9 mouse cellular contexts compared by ENCODE assay signal in genomic region chr2:73351927-73352374, GRCm38 (mm10). TPM values are rescaled to one million over a fixed set of nuclear protein-coding genes. Genes with fewer than 3 reads are reported as not detected.
DNase-seq lines count a peak whose midpoint lies in the region; ATAC-seq and TF ChIP-seq lines count a peak whose summit lies in the region.
"Had no signal": no experiment of that assay in that cellular context is flagged by ENCODE, and none has a peak within 500 bp of the region (broad histone marks: within the 10 kb centered on the region; RNA-seq: fewer than 3 reads in every experiment).

No protein-coding gene starts in this region.

- no peak for TF ChIP-seq CTCF in brain, embryonic 14.5 days (IDR thresholded peaks at IDR 0.05; ENCODE audit: borderline replicate concordance, extremely low read depth, insufficient read depth, insufficient read length)
- TF ChIP-seq CTCF in layer of hippocampus, adult 2 months (conservative IDR thresholded peaks at IDR 0.05): no peak

- H3K4me1 ChIP-seq in hindbrain, embryonic 10.5 days (replicated peaks): peaks cover 13% of the 10 kb centered on the region
- H3K4me1 ChIP-seq in hindbrain, embryonic 12.5 days: peaks cover 10% of the 10 kb centered on the region; the same call in 1 of the 2 replicates
- no peaks in the 10 kb centered on the region for H3K4me1 ChIP-seq in heart, embryonic 11.5 days (ENCODE audit: control insufficient read depth, insufficient read depth, low read length)

- 66% methylated on average over 7 of the region's 7 CpGs for WGBS in hindbrain, embryonic 10.5 days
- 58% methylated on average over 7 of the region's 7 CpGs for WGBS in hindbrain, embryonic 12.5 days
- WGBS in heart, embryonic 11.5 days (ENCODE audit: insufficient replicate concordance): 41% methylated on average over 7 of the region's 7 CpGs

- H3K36me3 ChIP-seq in hindbrain, embryonic 10.5 days: no peaks in the 10 kb centered on the region
- no peaks in the 10 kb centered on the region for H3K36me3 ChIP-seq in hindbrain, embryonic 12.5 days
- H3K36me3 ChIP-seq in heart, embryonic 11.5 days (ENCODE audit: control insufficient read depth, insufficient read depth, low read length): no peaks in the 10 kb centered on the region

- no peak for DNase-seq in hindbrain, embryonic 10.5 days (ENCODE audit: low spot score)
- DNase-seq in brain, embryonic 14.5 days (ENCODE audit: low read depth): peak; percentile 88
- DNase-seq in layer of hippocampus, adult 2 months (ENCODE audit: low spot score in 2 of 2): peak; percentile 41 to 80
- DNase-seq in spleen, postnatal 14 days (ENCODE audit: low spot score in 2 of 2): no peak
- DNase-seq in embryo, embryonic 10 days (ENCODE audit: low spot score): no peak
- no peak for DNase-seq in liver

- no peak overlapping the region for H3K4me3 ChIP-seq in hindbrain, embryonic 10.5 days
- no peak overlapping the region for H3K4me3 ChIP-seq in hindbrain, embryonic 12.5 days
- H3K4me3 ChIP-seq in heart, embryonic 11.5 days (ENCODE audit: low read depth, low read length): no peak overlapping the region
- peak overlapping the region; percentile 8; the same call in 1 of the 2 replicates for H3K4me3 ChIP-seq in layer of hippocampus, adult 2 months

- no peak overlapping the region for H3K9ac ChIP-seq in hindbrain, embryonic 12.5 days
- H3K9ac ChIP-seq in heart, embryonic 11.5 days (ENCODE audit: low read depth, low read length): no peak overlapping the region

- no peaks in the 10 kb centered on the region for H3K9me3 ChIP-seq in hindbrain, embryonic 10.5 days
- no peaks in the 10 kb centered on the region for H3K9me3 ChIP-seq in hindbrain, embryonic 12.5 days (replicated peaks)
- no peaks in the 10 kb centered on the region for H3K9me3 ChIP-seq in heart, embryonic 11.5 days (replicated peaks; ENCODE audit: control insufficient read depth, low read length)

- no peak overlapping the region for H3K4me2 ChIP-seq in hindbrain, embryonic 12.5 days (replicated peaks)
- H3K4me2 ChIP-seq in heart, embryonic 11.5 days: peak overlapping the region; percentile 36

- ATAC-seq in hindbrain, embryonic 12.5 days (ENCODE audit: low FRiP score): no peak
- ATAC-seq in heart, embryonic 11.5 days (replicated peaks; ENCODE audit: insufficient number of reproducible peaks, low FRiP score, low TSS enrichment): no peak

- peak overlapping the region; percentile 18; the same call in 1 of the 2 replicates for H3K27ac ChIP-seq in hindbrain, embryonic 10.5 days
- no peak overlapping the region for H3K27ac ChIP-seq in hindbrain, embryonic 12.5 days
- H3K27ac ChIP-seq in heart, embryonic 11.5 days (ENCODE audit: low read depth, low read length): no peak overlapping the region
- peak overlapping the region; percentile 94 for H3K27ac ChIP-seq in layer of hippocampus, adult 2 months

- TF ChIP-seq POLR2A in brain, embryonic 14.5 days (IDR thresholded peaks at IDR 0.05; ENCODE audit: borderline replicate concordance, extremely low read depth, insufficient read depth, insufficient read length, poor library complexity, severe bottlenecking): no peak

- H3K27me3 ChIP-seq in hindbrain, embryonic 10.5 days (ENCODE audit: insufficient read depth, poor library complexity, severe bottlenecking): no peaks in the 10 kb centered on the region
- no peaks in the 10 kb centered on the region for H3K27me3 ChIP-seq in hindbrain, embryonic 12.5 days
- H3K27me3 ChIP-seq in heart, embryonic 11.5 days (ENCODE audit: control insufficient read depth, insufficient read depth, low read length): no peaks in the 10 kb centered on the region
- H3K27me3 ChIP-seq: CH12.LX had no signal

RNA-seq across cellular contexts. Expression of gene Gpr155, which starts 34.4 kb away (rescaled TPM):
- polyA plus RNA-seq in hindbrain, embryonic 10.5 days (2016; fragmentation: Nextera tagmentation; extraction: Ambion mirVana): 1.7 and 3.1 TPM in 2 replicates
- 9.2 and 10.0 TPM in 2 replicates for polyA plus RNA-seq in hindbrain, embryonic 12.5 days (2016; fragmentation: Nextera tagmentation; extraction: Ambion mirVana)
- polyA plus RNA-seq in brain, embryonic 14.5 days (2012; rRNA removed): 7.7 and 8.8 TPM in 2 replicates
- 4.9 and 5.8 TPM in 2 replicates for polyA plus RNA-seq in heart, embryonic 11.5 days (2014; fragmentation: Nextera tagmentation; extraction: Ambion mirVana)
- 10 to 100 TPM; 58.1 to 65.6 TPM for total RNA-seq in layer of hippocampus, adult 2 months (2021)

RNA-seq across cellular contexts. Expression of gene Cir1, which starts 39.5 kb away (rescaled TPM):
- 11.7 and 14.9 TPM in 2 replicates for polyA plus RNA-seq in hindbrain, embryonic 10.5 days (2016; fragmentation: Nextera tagmentation; extraction: Ambion mirVana)
- polyA plus RNA-seq in hindbrain, embryonic 12.5 days (2016; fragmentation: Nextera tagmentation; extraction: Ambion mirVana): 28.4 and 29.7 TPM in 2 replicates
- 20.5 and 21.3 TPM in 2 replicates for polyA plus RNA-seq in brain, embryonic 14.5 days (2012; rRNA removed)
- 17.1 and 17.6 TPM in 2 replicates for polyA plus RNA-seq in heart, embryonic 11.5 days (2014; fragmentation: Nextera tagmentation; extraction: Ambion mirVana)
- 10 to 100 TPM; 31.6 to 32.6 TPM for total RNA-seq in layer of hippocampus, adult 2 months (2021)

RNA-seq across cellular contexts. Expression of gene Scrn3, which starts 39.5 kb away (rescaled TPM):
- polyA plus RNA-seq in hindbrain, embryonic 10.5 days (2016; fragmentation: Nextera tagmentation; extraction: Ambion mirVana): 8.3 and 14.2 TPM in 2 replicates
- polyA plus RNA-seq in hindbrain, embryonic 12.5 days (2016; fragmentation: Nextera tagmentation; extraction: Ambion mirVana): 13.2 and 13.6 TPM in 2 replicates
- polyA plus RNA-seq in brain, embryonic 14.5 days (2012; rRNA removed): 6.4 and 6.8 TPM in 2 replicates
- 12.5 and 17.5 TPM in 2 replicates for polyA plus RNA-seq in heart, embryonic 11.5 days (2014; fragmentation: Nextera tagmentation; extraction: Ambion mirVana)
- 10 to 100 TPM; 19.3 to 22.3 TPM for total RNA-seq in layer of hippocampus, adult 2 months (2021)

Comparison
In these comparisons a context has a peak if more than half of its experiments do, and no peak if none do; other contexts are left out.
1. H3K27ac ChIP-seq: peak in hindbrain, embryonic 10.5 days (single experiment) and layer of hippocampus, adult 2 months (single experiment); none in hindbrain, embryonic 12.5 days (single experiment) and heart, embryonic 11.5 days (single experiment).
2. DNase-seq: peak in brain, embryonic 14.5 days (single experiment) and layer of hippocampus, adult 2 months (2 of 2); none in hindbrain, embryonic 10.5 days (single experiment), spleen, postnatal 14 days (0 of 2), embryo, embryonic 10 days (single experiment) and liver (single experiment).